Mouse (Mus musculus): ENCODE data around the gene Timm8a2.

Timm8a2 gene

GRCm38 (mm10) chr14:122012193-122012592, 22.3 kb upstream of the Timm8a2 start:
- no peak for DNase-seq

- no peak for DNase-seq
Observed at GRCm38 (mm10) chr14:122012814-122013213, 21.7 kb upstream of the Timm8a2 start.

DNA sequence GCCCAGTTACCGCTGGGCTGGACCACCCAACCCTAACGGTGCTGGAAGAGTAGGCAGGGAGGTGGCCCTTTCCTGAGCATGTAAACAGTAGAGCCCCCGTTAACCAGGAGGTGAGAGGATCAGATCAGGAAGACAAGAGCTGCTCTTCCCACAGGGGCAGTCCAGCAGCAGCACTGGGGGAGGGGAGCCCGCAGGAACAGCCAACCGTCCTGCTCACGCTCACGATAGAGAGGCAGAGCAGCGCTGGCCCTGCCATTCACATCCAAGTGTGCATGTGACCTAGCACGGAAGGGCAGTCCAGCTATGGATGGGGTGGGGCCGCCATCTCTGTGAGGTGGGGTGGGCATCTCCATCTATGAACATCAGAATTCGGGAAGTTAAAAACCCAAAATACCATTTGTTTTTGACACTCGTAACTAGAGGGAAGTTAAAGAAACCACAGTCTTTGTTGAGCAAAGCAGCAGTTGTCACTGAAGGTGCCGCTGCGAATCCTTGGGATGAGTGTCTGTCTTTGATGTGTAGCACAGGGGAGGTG, 21.0 kb upstream of the Timm8a2 start:
- no peak for DNase-seq

DNA sequence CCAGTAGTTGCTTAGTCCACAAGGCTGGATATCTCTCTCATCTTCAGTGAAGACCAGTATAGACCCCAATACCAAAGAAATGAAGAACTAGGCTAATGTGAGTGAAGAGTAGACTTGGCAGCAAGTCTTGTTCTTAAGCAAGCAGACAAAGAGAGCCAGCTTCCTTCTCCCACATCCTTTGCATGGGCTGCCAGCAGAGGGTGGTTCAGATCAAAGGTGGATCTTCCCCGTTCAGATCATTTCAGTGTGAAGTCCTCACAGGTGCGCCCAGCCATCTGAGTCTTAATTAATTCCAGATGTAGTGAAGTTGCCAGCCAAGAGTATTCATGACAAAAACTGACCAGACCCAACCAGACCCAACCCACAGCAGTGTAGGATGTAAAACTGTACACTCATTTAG, 16.5 kb upstream of the Timm8a2 start:
- DNase-seq: no peak

- DNase-seq: no peak
Observed at GRCm38 (mm10) chr14:122019389-122019788, 15.1 kb upstream of the Timm8a2 start.

DNA sequence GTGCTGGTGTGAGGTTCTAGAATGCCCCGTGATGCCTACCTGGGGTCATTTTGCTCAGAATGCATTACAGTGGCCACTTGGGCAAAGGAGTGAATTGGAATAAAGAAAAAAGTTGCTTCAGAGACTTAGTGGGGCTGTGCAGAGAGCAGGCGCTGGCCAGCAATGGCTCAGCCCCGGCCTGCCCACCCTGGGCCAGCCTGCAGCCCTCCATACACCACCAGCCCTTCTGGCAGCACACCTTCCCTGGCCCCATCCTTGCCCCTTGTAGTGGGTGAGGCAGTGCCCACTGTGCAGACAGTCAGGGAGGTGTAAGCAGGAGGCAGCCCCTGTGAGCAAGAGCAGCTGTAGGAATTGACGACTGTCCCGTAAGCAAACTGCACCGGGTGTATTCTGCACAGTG, 13.9 kb upstream of the Timm8a2 start:
- no peak for DNase-seq

DNA sequence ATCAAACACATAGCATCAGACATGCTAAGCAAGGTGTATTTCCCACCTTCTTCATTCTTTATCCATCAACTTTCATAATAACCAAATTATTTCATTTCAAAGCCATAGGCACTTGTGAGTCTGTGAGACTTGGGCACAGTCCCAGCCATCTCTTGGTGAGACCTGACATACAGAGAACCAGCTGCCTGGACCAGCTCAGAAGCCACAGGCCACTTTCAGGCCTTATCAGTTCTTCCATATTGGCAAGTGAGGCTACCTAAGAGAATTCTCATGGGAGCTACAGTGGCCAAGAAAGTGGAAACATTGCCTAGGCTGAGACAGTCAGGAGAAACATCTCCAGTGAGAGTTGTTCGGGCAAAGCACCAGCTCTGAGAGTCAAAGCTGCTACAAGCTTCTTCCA, 11.4 kb upstream of the Timm8a2 start:
- no peak for DNase-seq

DNA sequence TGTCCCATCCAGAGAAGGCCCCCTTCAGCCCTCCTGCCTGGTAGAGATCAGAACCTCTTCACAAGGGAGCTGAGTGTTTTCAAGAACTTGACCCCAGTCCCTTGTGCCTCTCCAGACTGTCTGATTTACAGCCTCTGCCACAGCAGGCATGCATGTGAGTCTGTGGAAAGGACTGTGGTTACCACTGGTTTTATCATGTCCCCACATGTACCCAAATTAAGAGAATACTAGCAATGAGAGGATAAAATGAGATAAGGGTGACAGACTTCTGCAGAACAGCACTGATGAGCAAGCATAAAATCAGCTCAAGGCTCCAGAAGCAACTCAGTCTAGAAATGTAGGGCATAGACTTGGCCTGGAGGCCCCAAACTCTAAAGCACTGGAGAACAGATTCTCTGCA, 10.5 kb upstream of the Timm8a2 start:
- no peak for DNase-seq

- DNase-seq: no peak
Observed at GRCm38 (mm10) chr14:122028926-122029745, 5.3 kb upstream of the Timm8a2 start.

DNA sequence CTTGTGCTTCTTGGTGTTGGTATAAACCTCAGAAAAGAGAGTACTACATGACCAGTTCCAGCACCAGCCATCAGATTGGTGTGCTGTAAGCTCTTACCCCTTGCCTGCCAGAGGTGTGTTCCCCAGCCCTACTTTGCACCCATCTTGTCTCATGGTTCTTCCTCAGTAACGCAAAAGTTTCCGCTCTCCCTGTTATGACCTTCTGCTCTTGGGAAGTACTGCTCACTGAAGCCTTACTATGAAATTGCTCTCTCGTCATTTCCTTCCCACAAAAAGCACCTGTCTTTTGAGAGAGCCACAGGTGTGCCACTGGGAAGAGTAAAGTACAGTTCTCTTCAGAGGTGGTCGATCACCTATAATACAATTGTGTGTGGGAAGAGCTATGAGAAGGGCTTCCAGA, 4.6 kb upstream of the Timm8a2 start:
- DNase-seq: no peak

DNA sequence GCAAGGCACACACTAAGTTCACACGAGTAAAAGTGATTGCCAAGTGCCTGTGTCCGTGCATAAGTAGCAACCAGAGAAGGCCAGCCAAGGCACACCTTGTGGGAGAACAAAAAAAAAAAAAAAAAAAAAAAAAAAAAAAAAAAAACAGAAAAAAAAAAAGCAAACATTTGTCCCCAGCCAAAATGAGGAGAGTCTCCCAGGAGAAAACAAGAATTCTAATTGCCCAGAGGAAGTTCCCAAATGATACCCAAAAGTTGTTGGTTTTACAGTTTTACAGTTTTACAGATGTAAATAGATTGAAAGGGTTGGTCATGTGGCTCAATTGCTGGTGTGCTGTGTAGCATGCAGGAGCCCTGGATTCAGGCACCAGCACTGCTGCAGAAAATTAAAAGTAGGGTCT, 2.4 kb upstream of the Timm8a2 start:
- DNase-seq: no peak

- DNase-seq: no peak
Observed at GRCm38 (mm10) chr14:122035181-122035580, 707 bp downstream of the Timm8a2 start.

DNA sequence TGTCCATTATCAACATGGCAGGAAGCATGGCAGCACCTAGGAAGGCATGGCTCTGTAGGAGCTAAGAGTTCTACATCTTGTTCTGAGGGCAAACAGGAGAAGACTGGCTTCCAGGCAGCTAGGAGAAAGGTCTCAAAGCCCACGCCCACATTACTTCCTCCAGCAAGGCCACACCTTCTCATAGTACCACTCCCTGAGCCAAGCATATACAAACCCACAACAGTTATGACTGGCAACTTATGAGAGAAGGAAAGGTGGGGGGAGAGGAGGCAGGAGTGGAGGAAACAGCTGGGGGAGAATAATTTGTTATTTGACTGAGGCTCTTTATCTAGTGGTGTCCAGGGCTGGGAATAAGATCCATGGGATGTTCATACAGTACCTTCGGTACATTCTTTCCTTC, 1.4 kb downstream of the Timm8a2 start:
- no peak for DNase-seq

DNA sequence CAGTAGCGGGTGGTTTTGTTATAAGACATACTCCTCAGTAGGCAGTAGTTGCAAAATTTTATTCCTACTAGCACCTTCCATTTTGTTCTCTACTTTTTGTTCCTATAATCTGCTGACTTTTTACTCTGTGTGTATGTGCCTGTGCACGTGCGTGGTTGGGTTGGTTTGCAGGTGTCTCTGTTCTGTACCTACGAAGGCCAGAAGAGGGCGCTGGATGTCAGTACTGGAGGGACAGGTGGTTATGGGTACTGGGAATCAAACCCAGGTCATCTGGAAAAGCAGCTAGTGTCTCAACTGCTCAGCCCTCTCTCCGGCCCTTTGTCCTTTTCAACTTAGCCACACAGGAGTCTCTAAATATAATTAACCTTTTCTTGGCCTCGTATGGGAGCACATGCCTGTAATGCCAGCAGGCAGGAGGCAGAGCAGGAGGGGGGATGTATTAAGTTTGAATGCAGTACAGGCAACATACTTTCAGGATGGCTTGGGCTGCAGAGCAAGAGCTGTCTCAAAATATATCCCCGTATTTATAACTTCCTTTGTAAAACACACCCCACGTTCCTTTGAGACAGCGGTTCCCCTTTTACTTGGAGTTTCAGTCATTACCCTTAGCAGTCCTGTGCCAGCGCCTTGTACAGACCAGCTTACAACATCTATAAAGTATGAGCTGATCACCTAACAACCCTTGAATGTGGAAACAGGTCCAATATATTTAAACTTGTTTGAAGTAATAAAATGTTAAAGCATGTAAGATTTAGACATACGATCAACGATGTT, 4.6 kb downstream of the Timm8a2 start:
- DNase-seq: no peak

DNA sequence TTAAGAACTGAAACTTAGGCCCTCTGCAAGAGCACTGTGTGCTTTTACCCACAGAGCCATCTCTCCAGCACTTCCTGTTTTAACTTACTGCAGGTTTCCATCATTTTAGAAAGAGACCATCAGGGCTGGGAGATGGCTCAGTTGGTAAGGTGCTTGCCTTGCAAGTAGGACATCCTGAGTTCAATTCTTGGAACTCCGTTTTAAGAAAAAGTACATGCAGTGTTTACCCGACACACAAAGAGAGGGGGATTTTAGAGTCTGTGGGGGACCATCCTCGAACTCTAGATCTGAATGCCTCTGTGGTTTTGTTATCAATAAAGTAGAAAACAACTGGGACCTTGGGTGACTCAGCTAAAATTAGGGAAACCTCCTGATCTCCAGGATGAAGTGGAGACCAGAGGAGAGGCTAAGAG, 6.9 kb downstream of the Timm8a2 start:
- no peak for DNase-seq

DNA sequence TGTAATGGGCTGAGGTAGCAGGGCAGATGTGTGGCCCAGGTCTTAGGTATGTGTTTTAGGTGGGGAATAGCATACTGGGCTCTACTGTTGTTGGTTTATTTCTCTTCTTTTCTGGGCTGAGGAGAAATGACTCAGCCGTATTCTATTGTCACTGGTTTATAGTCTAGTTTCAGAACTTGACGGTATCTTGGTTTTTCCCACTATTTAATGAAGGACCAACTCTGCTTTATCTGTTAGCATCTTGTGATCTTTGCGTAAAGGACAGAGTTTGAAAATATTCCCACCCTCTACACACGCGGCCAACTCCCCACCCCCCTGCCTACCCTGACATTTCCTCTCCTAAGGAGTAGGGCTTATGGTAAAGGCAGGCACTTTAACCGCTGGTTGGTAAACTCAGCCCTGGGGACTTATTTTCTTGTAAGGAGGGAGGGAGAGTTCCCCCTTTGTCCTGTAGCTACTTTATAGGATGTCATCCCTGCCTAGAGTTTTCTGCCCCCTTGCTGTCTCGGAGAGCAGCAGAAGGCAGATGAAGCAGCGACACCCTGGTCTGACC, 7.7 kb downstream of the Timm8a2 start:
- DNase-seq: no peak

DNA sequence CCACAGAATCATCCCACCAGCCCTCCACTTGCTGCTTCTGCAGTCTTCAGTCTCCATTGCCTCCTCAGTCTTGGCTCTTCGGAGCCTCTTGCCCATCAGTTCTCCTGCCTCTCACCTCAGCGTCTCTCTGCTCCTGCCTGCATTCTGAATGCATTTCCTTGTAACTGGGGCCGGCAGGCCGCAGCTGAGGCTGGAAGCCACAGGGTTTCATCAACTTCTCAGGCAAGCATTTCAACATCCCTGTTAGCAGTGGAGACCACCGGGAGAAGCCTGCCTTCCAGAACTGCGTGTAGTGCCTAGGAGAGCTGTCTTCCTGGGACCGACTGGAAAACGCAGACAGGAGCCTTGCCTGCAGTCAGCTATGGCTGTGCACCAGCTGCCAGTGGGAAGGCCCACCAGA, 13.3 kb downstream of the Timm8a2 start:
- no peak for DNase-seq

DNA sequence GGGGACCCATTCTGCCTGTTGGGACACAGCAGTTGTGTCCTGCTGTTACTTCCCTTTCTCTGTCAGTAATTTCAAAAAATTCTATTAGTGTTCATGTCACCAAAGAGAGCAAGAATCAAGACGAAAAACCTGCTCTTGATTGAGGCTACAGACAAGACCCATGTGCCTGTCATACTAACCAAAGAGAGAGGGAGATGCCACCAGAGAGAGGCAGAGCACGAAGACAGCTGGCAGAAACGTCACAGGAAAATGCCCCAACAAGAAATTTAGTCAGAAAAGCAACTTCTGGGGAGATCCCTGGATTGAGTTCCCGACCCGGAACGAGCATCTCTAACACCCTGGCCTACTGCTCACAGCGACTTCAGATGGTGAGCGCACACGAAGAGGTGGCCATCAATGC, 14.3 kb downstream of the Timm8a2 start:
- DNase-seq: no peak

GRCm38 (mm10) chr14:122052896-122053635, 18.6 kb downstream of the Timm8a2 start:
- no peak for DNase-seq

- no peak for DNase-seq
Observed at GRCm38 (mm10) chr14:122056871-122057270, 22.4 kb downstream of the Timm8a2 start.

DNA sequence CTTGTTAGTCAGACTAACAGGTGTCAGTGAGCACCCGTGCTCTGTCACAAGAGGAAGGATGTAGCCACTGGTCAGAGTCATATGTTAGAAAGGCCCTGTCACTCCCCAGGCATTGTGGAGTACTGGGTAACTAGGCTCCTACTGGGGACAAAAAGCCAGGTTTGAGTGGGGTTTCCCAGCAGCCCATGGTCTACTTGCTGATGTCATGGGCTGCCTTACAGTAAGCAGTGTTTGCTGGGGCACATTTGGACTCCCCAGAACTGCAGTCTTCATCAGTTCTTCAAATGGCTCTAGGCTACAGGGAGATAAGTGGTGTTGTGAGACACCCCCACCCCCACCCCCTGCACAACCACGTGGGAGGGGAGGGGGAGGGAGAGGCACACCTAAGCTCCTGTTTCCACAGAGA, 23.5 kb downstream of the Timm8a2 start:
- no peak for DNase-seq

DNA sequence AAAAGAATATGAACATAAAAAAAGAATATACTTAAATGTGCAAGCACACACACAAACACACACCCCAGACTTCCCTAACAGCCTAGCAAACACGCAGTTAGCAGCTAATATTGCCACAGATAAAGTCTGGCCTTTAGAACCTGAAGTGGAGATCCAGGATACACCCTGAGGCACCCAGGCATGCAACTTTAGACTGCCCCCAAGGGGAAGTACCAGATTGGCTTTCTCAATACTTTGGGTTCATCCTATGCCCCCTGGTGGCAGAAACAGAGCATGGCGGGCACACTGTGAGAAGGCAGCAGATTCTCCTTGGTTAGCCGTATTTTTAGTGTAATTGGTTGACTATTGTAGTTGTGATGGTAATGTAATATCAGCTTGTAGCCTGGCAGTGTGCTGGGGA, 26.2 kb downstream of the Timm8a2 start:
- peak; percentile 69 to 75 for DNase-seq

- no peak for DNase-seq
Observed at GRCm38 (mm10) chr14:122061376-122061775, 26.9 kb downstream of the Timm8a2 start.
